8 mouse cellular contexts compared by ENCODE assay signal in genomic region chr3:97767041-97767770, GRCm38 (mm10).
A peak's percentile ranks its signal among the peaks of the same experiment; 100 is the strongest.
DNase-seq lines count a peak whose midpoint lies in the region; ATAC-seq and TF ChIP-seq lines count a peak whose summit lies in the region.

No protein-coding gene starts in this region.

- peak; percentile 9 for DNase-seq in heart, adult 8-10 months (ENCODE audit: low spot score)
- no peak for DNase-seq in heart, postnatal 36 days
- peak; percentile 2 to 18 for DNase-seq in CD8-positive naive resting alpha-beta T cell, adult 2 months (ENCODE audit: low read depth in 2 of 2, low spot score in 2 of 2)
- DNase-seq in liver, postnatal 0 days: no peak
- peak; percentile 31 for DNase-seq in retina, postnatal 7 days (ENCODE audit: low read depth, low spot score)
- no peak for DNase-seq in gastrocnemius, postnatal 36 days

- peak overlapping the region; percentile 89 for H3K27ac ChIP-seq in embryonic facial prominence, embryonic 12.5 days
- peak overlapping the region; percentile 94 for H3K27ac ChIP-seq in hindbrain, embryonic 15.5 days (replicated peaks)
- H3K27ac ChIP-seq in liver, postnatal 0 days (ENCODE audit: low read depth): peak overlapping the region; percentile 84

- ATAC-seq in embryonic facial prominence, embryonic 12.5 days (ENCODE audit: insufficient number of reproducible peaks, insufficient read depth, low FRiP score, low TSS enrichment): no peak; the same call in 1 of the 2 replicates
- ATAC-seq in hindbrain, embryonic 15.5 days (ENCODE audit: low FRiP score, low read depth): peak; percentile 93; the same call in 1 of the 2 replicates
- no peak; the same call in 1 of the 2 replicates for ATAC-seq in liver, postnatal 0 days

- no peak for TF ChIP-seq CTCF in liver, postnatal 0 days (IDR thresholded peaks at IDR 0.05; ENCODE audit: low read depth)

- peak overlapping the region; percentile 77 for H3K4me3 ChIP-seq in embryonic facial prominence, embryonic 12.5 days
- peak overlapping the region; percentile 63 for H3K4me3 ChIP-seq in hindbrain, embryonic 15.5 days
- H3K4me3 ChIP-seq in liver, postnatal 0 days (ENCODE audit: low read depth, low read length): peak overlapping the region; percentile 81

- intact Hi-C loops in heart, postnatal 36 days (cut with DNase I): loop anchor here (2.0 to 5.0 kb wide), 3 partner anchors 85 to 245 kb away; partner anchors contain the start of gene Notch2
- intact Hi-C loops in gastrocnemius, postnatal 36 days (cut with DNase I): loop anchor here (5.0 kb wide), 1 partner anchor 105 kb away; no protein-coding TSS in a partner anchor

- WGBS in embryonic facial prominence, embryonic 12.5 days: 5% methylated on average over 40 of the region's 40 CpGs
- WGBS in hindbrain, embryonic 15.5 days: 3% methylated on average over 40 of the region's 40 CpGs
- 4% methylated on average over 40 of the region's 40 CpGs for WGBS in liver, postnatal 0 days (ENCODE audit: insufficient replicate concordance)

- H3K36me3 ChIP-seq in embryonic facial prominence, embryonic 12.5 days: no peaks in the 10 kb centered on the region; the same call in 1 of the 2 replicates
- no peaks in the 10 kb centered on the region for H3K36me3 ChIP-seq in hindbrain, embryonic 15.5 days
- H3K36me3 ChIP-seq in liver, postnatal 0 days (replicated peaks; ENCODE audit: insufficient read depth, low read length): no peaks in the 10 kb centered on the region

- H3K4me2 ChIP-seq in embryonic facial prominence, embryonic 12.5 days (replicated peaks): peak overlapping the region; percentile 72
- peak overlapping the region; percentile 86 for H3K4me2 ChIP-seq in hindbrain, embryonic 15.5 days
- peak overlapping the region; percentile 90 for H3K4me2 ChIP-seq in liver, postnatal 0 days (ENCODE audit: low read depth, low read length)

- TF ChIP-seq EP300 in liver, postnatal 0 days (IDR thresholded peaks at IDR 0.05; ENCODE audit: low read depth): no peak

- peak overlapping the region; percentile 72 for H3K9ac ChIP-seq in embryonic facial prominence, embryonic 12.5 days
- peak overlapping the region; percentile 67 for H3K9ac ChIP-seq in hindbrain, embryonic 15.5 days
- H3K9ac ChIP-seq in liver, postnatal 0 days (replicated peaks): peak overlapping the region; percentile 72

- H3K4me1 ChIP-seq in embryonic facial prominence, embryonic 12.5 days: peaks cover 22% of the 10 kb centered on the region
- H3K4me1 ChIP-seq in hindbrain, embryonic 15.5 days (replicated peaks): peaks cover 52% of the 10 kb centered on the region
- H3K4me1 ChIP-seq in liver, postnatal 0 days (ENCODE audit: insufficient read depth): peaks cover 4% of the 10 kb centered on the region; the same call in 1 of the 2 replicates

- no peaks in the 10 kb centered on the region for H3K27me3 ChIP-seq in embryonic facial prominence, embryonic 12.5 days
- H3K27me3 ChIP-seq in hindbrain, embryonic 15.5 days: no peaks in the 10 kb centered on the region
- 0 out of 2 replicates have a peak, but pooled peaks cover 6% of the 10 kb centered on the region for H3K27me3 ChIP-seq in liver, postnatal 0 days (ENCODE audit: insufficient read depth, low read length)

- H3K9me3 ChIP-seq in embryonic facial prominence, embryonic 12.5 days: no peaks in the 10 kb centered on the region
- no peaks in the 10 kb centered on the region for H3K9me3 ChIP-seq in hindbrain, embryonic 15.5 days
- no peaks in the 10 kb centered on the region for H3K9me3 ChIP-seq in liver, postnatal 0 days (ENCODE audit: low read length)

Comparison
In these comparisons a context has a peak if more than half of its experiments do, and no peak if none do; other contexts are left out.
1. DNase-seq: peak in heart, adult 8-10 months (single experiment), CD8-positive naive resting alpha-beta T cell, adult 2 months (2 of 2) and retina, postnatal 7 days (single experiment); none in heart, postnatal 36 days (0 of 2), liver, postnatal 0 days (single experiment) and gastrocnemius, postnatal 36 days (0 of 2).
2. Peak in every context shown above with its lines, with median percentiles within 50 percentile points of each other: H3K27ac ChIP-seq, H3K4me2 ChIP-seq, H3K4me3 ChIP-seq and H3K9ac ChIP-seq.